Mouse (Mus musculus) cerebellum, adult 2 months (tissue): ENCODE measurements at regions not wholly inside any gene's neighbourhood (a gene's known extent, or its start where the extent isn't known, plus 50 kb on each side); places are given as distances from the start of the nearest gene placed in this dataset.

ENCODE experiments used
- CTCF ChIP-seq: fragments of 200-500 bp; IDR thresholded peaks from 2 replicates; pipeline ENCODE4 v1.5.1; 2011; ENCODE audit warnings: low read depth, mild to moderate bottlenecking, control low read depth, low read length, moderate library complexity, borderline replicate concordance; ENCODE audit not compliant: insufficient read depth
- POLR2A ChIP-seq: fragments of 200-500 bp; IDR thresholded peaks from 2 replicates; pipeline ENCODE4 v1.6.1; 2011; ENCODE audit warnings: low read length, control low read depth, borderline replicate concordance; ENCODE audit not compliant: insufficient read depth

DNA sequence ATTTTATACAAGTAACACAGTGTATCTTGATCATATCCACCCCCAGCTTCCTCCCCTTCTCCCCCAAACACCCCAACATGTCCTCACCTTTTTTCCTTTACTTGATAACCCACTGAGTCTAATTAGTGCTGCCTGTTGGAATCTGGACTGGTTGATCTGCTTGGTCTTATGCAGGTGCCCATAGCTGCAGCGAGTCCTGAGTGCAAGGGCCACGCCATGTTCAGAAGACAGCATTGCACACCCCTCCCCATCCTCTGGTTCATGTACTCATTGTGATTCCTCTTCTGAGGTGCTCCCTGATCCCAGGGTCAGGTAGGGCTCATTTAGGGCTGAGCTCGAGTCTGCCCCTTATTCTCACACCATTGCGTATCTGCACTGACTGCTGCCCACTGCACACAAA lies 63.7 kb upstream of the Tanc2 start:
- TF ChIP-seq CTCF (no peak), POLR2A (no peak)
